Mouse (Mus musculus) spleen, adult 2 months (tissue): Measurements from ENCODE around the gene Acad10.

ENCODE experiments used
- CTCF ChIP-seq: fragments of 200-500 bp; IDR thresholded peaks from 2 replicates; pipeline ENCODE4 v1.5.1; 2011; ENCODE audit warnings: mild to moderate bottlenecking, inconsistent platforms; ENCODE audit not compliant: insufficient read depth, insufficient read length, insufficient replicate concordance; ENCODE audit errors: extremely low read depth
- POLR2A ChIP-seq: fragments of 200-500 bp; IDR thresholded peaks from 2 replicates; pipeline ENCODE4 v1.6.1; 2011; ENCODE audit warnings: low read depth, low read length, inconsistent platforms

DNA sequence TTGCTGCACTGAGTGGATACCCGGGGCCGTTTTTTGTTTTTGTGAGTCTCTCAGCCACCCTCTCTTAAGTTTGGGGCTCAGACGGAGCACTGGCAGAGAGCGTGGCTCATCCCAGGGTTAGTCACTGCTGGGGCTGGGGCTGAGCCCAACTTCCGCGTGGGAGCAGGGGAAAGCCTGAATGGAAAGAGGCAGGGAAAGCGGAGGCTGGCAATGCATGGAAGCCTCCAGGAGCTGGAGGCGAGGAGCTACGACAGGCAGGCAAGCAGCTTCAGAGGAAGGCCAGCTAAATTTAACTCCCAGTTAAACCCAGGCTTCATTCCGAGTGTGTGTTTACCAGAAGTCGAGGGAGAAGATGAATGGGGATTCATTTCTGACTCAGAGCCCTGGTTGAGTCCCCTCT, 40.2 kb upstream of the Acad10 start:
- no peak for TF ChIP-seq CTCF
- TF ChIP-seq POLR2A: no peak
